Mouse (Mus musculus) lung, postnatal 10 days (tissue): ENCODE measurements around the gene Kcnh7.

Experiments
- DNase-seq: peaks from one replicate; pipeline ENCODE4 v3.0.0; 2021

Gene Kcnh7

GRCm38 (mm10) chr2:62644891-62645290 is 539.2 kb downstream of the Kcnh7 start:
- DNase-seq = no peak
